Mouse (Mus musculus) left cerebral cortex, adult 2 months (tissue): ENCODE data around the gene Scgb2b27. TPM values are rescaled to one million over a fixed set of nuclear protein-coding genes. Genes with fewer than 3 reads are reported as not detected.
"Not testable (repeated sequence)": the region's sequence is repeated elsewhere in the genome, so short reads cannot be mapped to it uniquely, and the experiment has no call there.

ENCODE experiments used
- DNase-seq, 2 experiments: peaks; one replicate each; pipeline ENCODE4 v3.0.0; 2021 to 2022; ENCODE audit warnings: low spot score in 2 of 2, mixed read lengths in 1 of 2; ENCODE audit errors: extremely low spot score in 1 of 2
- H3K27ac ChIP-seq: fragments of 200-600 bp; 2 replicates; pipeline ENCODE4 v1.8.1; 2022
- H3K4me3 ChIP-seq: fragments of 200-600 bp; 2 replicates; pipeline ENCODE4 v1.8.1; 2022
- CTCF ChIP-seq: fragments of 200-600 bp; IDR thresholded peaks from 2 replicates; pipeline ENCODE4 v1.8.1; 2022; ENCODE audit warnings: antibody characterized with exemption, mild to moderate bottlenecking, moderate library complexity
- intact Hi-C: fragments of 180-260 bp; cut with DNase I; formaldehyde crosslinking; loops from one replicate; pipeline ENCODE4 v1.15.1; 2025
- long read RNA-seq, 2 experiments: library from polyadenylated mRNA; stranded (forward); transcript quantifications; one replicate each; pipeline ENCODE4 v2.0.0; 2021; ENCODE audit warnings: borderline mapping rate in 2 of 2
- total RNA-seq, 2 experiments: library from RNA; stranded (reverse); gene quantifications; 2 replicates each; pipeline ENCODE4 v1.2.3; 2021

Gene Scgb2b27
- total RNA-seq, result not detected
- long read RNA-seq, experiment 1, result 0 reads
- long read RNA-seq, experiment 2, result 0 reads

DNA sequence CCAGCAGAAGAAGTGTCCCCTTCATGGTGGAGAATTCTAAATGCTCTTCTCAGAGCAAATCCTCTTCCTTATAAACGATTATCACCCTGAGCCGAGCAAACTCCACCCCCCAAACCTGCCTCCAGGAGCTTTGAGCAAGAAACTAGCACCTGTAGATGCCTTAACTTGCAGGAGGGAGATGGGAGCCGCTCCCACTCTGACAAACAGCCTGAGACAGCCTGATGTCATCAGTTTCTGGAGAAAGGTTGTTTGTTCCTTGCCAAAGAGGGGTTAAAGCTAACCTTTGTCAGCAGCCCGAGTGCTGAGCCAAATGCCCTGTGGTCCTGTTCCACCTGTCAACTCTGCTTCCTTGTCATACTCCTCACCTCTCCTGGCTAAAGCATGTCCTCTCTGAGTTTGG is at the start of gene Scgb2b27:
Gene Scgb2b27 (minus strand): TSS at position 101 of the 400 bp plus-strand sequence.
- TF ChIP-seq CTCF, result no peak
- no peak within 1 kb of the TSS for H3K4me3 ChIP-seq
- no peak for DNase-seq
- H3K27ac ChIP-seq, result no peak within 1 kb of the TSS
- intact Hi-C loops, result no loop called here

DNA sequence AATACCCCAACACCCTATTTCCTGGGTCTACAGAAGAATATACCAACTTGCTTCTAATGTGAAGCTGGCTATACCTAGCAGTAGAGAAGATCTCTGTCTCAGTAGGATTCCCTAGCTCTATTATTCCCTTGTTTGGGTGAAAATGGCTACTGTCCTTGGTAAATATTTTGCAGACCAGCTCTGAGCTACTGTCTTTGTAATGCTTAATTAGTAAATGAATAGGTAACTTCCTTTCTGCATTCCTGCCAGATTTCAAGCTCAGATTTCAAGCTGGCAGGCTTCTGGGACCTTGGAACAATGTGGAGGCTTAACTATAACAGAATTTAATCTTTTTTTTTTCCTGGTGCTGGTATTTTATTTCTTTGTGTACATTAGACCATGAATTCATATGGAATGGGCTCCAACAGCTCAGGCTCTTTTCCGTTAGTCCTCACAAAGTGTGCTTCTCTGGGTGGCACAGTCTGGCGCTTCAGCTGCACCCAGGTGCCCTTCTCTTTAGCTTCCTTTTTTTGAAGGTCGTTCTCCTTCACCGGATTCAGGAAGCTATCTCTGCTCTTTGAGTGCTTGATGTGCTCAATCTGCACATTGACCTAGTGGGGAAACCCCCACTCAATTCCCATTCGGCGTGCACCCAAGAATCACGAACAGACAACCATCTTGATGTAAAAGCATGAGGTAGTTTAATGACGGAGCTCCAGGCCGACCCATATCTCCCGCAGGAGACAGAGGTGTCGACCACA is 22.5 kb upstream of the Scgb2b27 start:
- H3K4me3 ChIP-seq, H3K27ac ChIP-seq, intact Hi-C loops, DNase-seq: not testable (repeated sequence)

DNA sequence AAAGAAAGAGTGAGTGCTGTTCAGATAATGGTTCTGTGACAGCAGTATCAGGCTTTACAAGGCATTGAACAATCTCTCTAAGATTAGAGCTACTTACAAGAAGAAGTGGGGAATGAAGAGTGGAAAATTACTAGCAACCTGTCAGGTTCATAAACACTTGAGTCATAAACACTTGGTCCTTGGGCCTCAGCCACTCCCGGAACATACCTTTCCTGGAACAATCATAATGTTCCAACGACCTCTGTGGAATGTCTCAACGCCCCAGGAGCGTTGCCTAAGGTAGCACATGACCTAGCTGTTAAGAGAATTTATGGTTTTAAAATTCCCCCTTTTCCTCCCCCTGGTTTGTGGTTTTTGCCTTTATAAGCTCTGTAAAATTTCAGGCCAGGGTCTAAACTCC is 20.8 kb upstream of the Scgb2b27 start:
- H3K27ac ChIP-seq, DNase-seq, H3K4me3 ChIP-seq, intact Hi-C loops: not testable (repeated sequence)

- no peak overlapping the region for H3K27ac ChIP-seq
Measured at GRCm38 (mm10) chr7:34030026-34030425, 16.3 kb upstream of the Scgb2b27 start.

GRCm38 (mm10) chr7:34027202-34027601 is 13.5 kb upstream of the Scgb2b27 start:
- H3K4me3 ChIP-seq, DNase-seq, intact Hi-C loops, H3K27ac ChIP-seq: not testable (repeated sequence)

More at GRCm38 (mm10) chr7:34030026-34030425, 16.3 kb upstream of the Scgb2b27 start:
- no peak for TF ChIP-seq CTCF
- DNase-seq, result no peak
- intact Hi-C loops, result no loop called here
- no peak overlapping the region for H3K4me3 ChIP-seq

- Histone ChIP-seq H3K4me3 (no peak overlapping the region), H3K27ac (no peak overlapping the region)
- intact Hi-C loops, result no loop called here
- DNase-seq, result no peak
- TF ChIP-seq CTCF, result no peak
Measured at GRCm38 (mm10) chr7:34025641-34026040, 11.9 kb upstream of the Scgb2b27 start.

GRCm38 (mm10) chr7:34021183-34021582 is 7.4 kb upstream of the Scgb2b27 start, which contains the start of gene Scgb1b27:
TSS of gene Scgb1b27 (plus strand) at chr7:34021483.
- DNase-seq, intact Hi-C loops, H3K27ac ChIP-seq, H3K4me3 ChIP-seq: not testable (repeated sequence)

DNA sequence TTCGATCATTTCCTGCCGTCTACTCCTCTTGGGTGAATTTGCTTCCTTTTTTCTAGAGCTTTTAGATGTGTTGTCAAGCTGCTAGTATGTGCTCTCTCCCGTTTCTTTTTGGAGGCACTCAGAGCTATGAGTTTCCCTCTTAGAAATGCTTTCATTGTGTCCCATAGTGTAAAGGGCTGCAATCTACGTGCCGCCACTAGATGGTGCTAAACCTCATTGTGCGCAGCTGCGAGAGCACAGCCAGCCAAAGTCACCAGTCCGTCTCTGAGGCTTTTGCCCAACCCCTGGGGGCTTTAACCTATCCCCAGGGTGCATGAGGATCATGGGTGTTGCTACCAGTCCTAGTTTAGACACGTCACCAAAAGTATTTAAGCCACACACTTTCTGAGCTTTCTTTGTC is 31.5 kb downstream of the Scgb2b27 start:
- not testable (repeated sequence) for H3K27ac ChIP-seq, H3K4me3 ChIP-seq
- TF ChIP-seq CTCF, result peak; percentile 41
- peak in 1 of 2 experiments; percentile 12 for DNase-seq
- intact Hi-C loops, result loop anchor here (10.0 kb wide), 1 partner anchor 213 kb away; the partner anchor contains the start of gene Pdcd2l

Other genes starting within 250 kb of the Scgb2b27 start
- gene Scgb2b26, start 68.9 kb downstream of the Scgb2b27 start, total RNA-seq, result not detected
- not detected for gene Scgb1b27, start 7.5 kb upstream of the Scgb2b27 start, total RNA-seq
- gene Scgb1b30, start 81.5 kb upstream of the Scgb2b27 start, total RNA-seq, result not detected
- 10 to 100 TPM in 1 of 2 experiments, 1 to 10 TPM in 1; 9.8 to 11.7 TPM for gene Wtip, start 119.3 kb upstream of the Scgb2b27 start, total RNA-seq
- 10 to 100 TPM; 89.2 to 93.5 TPM for gene Uba2, start 155.7 kb upstream of the Scgb2b27 start, total RNA-seq
- gene Pdcd2l, start 182.7 kb upstream of the Scgb2b27 start, total RNA-seq, result 10 to 100 TPM; 23.8 to 26.9 TPM
- 100 to 1,000 TPM; 642 to 716 TPM for gene Gpi1, start 216.4 kb upstream of the Scgb2b27 start, total RNA-seq
- gene Gm6096, start 237.1 kb upstream of the Scgb2b27 start, total RNA-seq, result not detected